Mouse (Mus musculus) kidney, postnatal 0 days (tissue): Measurements from ENCODE around the gene Lamb3. TPM values are rescaled to one million over a fixed set of nuclear protein-coding genes. Genes with fewer than 3 reads are reported as not detected.

Experiments used
- ATAC-seq: fragments of 200-750 bp; cut with Nextera tagmentation; replicated peaks from 2 replicates; pipeline ENCODE4 v1.8.0; 2017; ENCODE audit warnings: low read depth, moderate number of reproducible peaks, moderate TSS enrichment, moderate library complexity; ENCODE audit not compliant: low FRiP score
- DNase-seq: peaks from one replicate; pipeline ENCODE4 v3.0.0-alpha.2; 2016; ENCODE audit warnings: low spot score
- H3K27ac ChIP-seq: fragments of 300-500 bp; sonication (generic); 2 replicates; pipeline ENCODE4 v1.5.1; 2014; ENCODE audit warnings: mild to moderate bottlenecking
- H3K27me3 ChIP-seq: fragments of 300-500 bp; sonication (generic); 2 replicates; pipeline ENCODE4 v1.6.1; 2014; ENCODE audit warnings: low read length, mixed read lengths; ENCODE audit not compliant: insufficient read depth
- H3K36me3 ChIP-seq: fragments of 300-500 bp; sonication (generic); 2 replicates; pipeline ENCODE4 v1.6.1; 2014; ENCODE audit warnings: low read length, mixed read lengths; ENCODE audit not compliant: insufficient read depth
- H3K4me1 ChIP-seq: fragments of 300-500 bp; sonication (generic); replicated peaks from 2 replicates; pipeline ENCODE4 v1.6.1; 2014; ENCODE audit warnings: antibody characterized with exemption, low read length, mixed read lengths; ENCODE audit not compliant: insufficient read depth
- H3K4me2 ChIP-seq: fragments of 300-500 bp; sonication (generic); 2 replicates; pipeline ENCODE4 v1.6.1; 2014; ENCODE audit warnings: mild to moderate bottlenecking, low read length, moderate library complexity, mixed read lengths
- H3K4me3 ChIP-seq: fragments of 300-500 bp; sonication (generic); replicated peaks from 2 replicates; pipeline ENCODE4 v1.5.1; 2014; ENCODE audit warnings: low read depth, low read length
- H3K9ac ChIP-seq: fragments of 300-500 bp; sonication (generic); 2 replicates; pipeline ENCODE4 v1.6.1; 2014; ENCODE audit warnings: low read depth, low read length
- H3K9me3 ChIP-seq: fragments of 300-500 bp; sonication (generic); replicated peaks from 2 replicates; pipeline ENCODE4 v1.6.1; 2016; ENCODE audit warnings: low read length, inconsistent platforms, mixed read lengths
- CTCF ChIP-seq: IDR thresholded peaks from 2 replicates; pipeline ENCODE4 v1.5.1; 2016; ENCODE audit warnings: antibody characterized with exemption, low read depth, mild to moderate bottlenecking, moderate library complexity
- WGBS: fragments of 180-500 bp; shearing (Covaris S2); extraction: QIAGEN DNeasy Blood & Tissue Kit; methylation state at CpG from one replicate; pipeline ENCODE4 v1.1.7; 2014; 5-methylcytosine and 5-hydroxymethylcytosine counted together
- polyA plus RNA-seq: library from polyadenylated mRNA; unstranded; fragments of >200 nt; fragmentation: Nextera tagmentation; extraction: Ambion mirVana; gene quantifications from 2 replicates; pipeline ENCODE4 v1.2.1, GENCODE M21; 2015

The Lamb3 gene
- polyA plus RNA-seq, 1 experiment from 2014 or later, result 1.9 TPM

- DNase-seq (no peak), ATAC-seq (no peak)
- Histone ChIP-seq H3K4me1 (no peaks in the 10 kb centered on the region), H3K9ac (no peak overlapping the region), H3K36me3 (no peaks in the 10 kb centered on the region), H3K27me3 (no peaks in the 10 kb centered on the region), H3K9me3 (no peaks in the 10 kb centered on the region), H3K4me3 (no peak overlapping the region), H3K27ac (no peak overlapping the region), H3K4me2 (no peak overlapping the region)
- TF ChIP-seq CTCF, result no peak
- 70% methylated on average over 5 of the region's 5 CpGs for WGBS
Observed at GRCm38 (mm10) chr1:193214053-193214452, 6.6 kb downstream of the Lamb3 start.

DNA sequence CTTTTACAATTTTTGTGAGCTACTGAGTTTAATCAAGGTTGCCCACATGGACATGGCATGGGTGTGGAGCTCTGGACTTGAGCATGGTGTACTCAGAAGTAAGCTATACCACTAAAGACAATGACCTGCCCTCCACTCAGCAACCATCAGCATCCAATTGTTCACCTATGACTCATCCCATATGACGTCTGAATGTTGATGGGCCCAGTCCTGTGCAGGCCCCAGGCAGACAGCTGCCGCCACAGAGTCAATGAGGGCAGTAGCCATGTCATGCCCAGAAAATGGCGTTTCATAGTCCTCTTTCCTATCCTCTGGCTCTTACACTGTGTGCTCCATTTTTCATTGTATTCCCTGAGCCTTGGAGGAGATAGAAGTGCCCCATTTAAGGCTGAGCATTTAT lies 8.5 kb downstream of the Lamb3 start:
- DNase-seq (no peak), ATAC-seq (no peak)
- no peaks in the 10 kb centered on the region for H3K4me1 ChIP-seq
- no peak overlapping the region for H3K27ac ChIP-seq
- no peaks in the 10 kb centered on the region for H3K9me3 ChIP-seq
- no peaks in the 10 kb centered on the region for H3K36me3 ChIP-seq
- no peak overlapping the region for H3K4me2 ChIP-seq
- 77% methylated on average over 3 of the region's 3 CpGs for WGBS
- H3K4me3 ChIP-seq, result no peak overlapping the region
- H3K9ac ChIP-seq, result no peak overlapping the region
- no peak for TF ChIP-seq CTCF
- H3K27me3 ChIP-seq, result no peaks in the 10 kb centered on the region

DNA sequence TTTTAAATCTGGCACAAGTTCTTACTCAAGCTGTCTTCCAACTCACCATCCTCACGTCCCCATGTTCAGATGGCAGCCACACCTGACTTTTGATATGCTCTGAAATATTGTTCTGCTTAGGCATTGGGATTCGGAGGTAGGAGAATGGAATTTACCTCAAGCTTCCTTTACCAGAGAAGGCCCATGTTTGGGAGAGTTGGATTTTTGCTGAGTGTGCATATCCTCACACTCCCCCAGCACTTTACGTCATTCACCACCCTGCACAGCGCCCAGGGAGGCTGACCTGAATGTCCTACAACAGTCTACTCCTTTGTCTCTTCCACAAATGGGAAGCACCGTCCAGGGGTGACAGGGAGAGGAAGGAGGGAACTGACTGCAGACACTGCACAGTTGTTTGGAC lies 12.9 kb downstream of the Lamb3 start:
- WGBS, result 54% methylated on average over 5 of the region's 5 CpGs
- TF ChIP-seq CTCF, result no peak
- no peak overlapping the region for H3K9ac ChIP-seq
- H3K27ac ChIP-seq, result no peak overlapping the region
- no peak overlapping the region for H3K4me2 ChIP-seq
- 0 out of 2 replicates have a peak, but pooled peaks have one; percentile 25 for ATAC-seq
- H3K4me3 ChIP-seq, result no peak overlapping the region
- H3K9me3 ChIP-seq, result no peaks in the 10 kb centered on the region
- no peaks in the 10 kb centered on the region for H3K4me1 ChIP-seq
- H3K36me3 ChIP-seq, result no peaks in the 10 kb centered on the region
- no peak for DNase-seq
- H3K27me3 ChIP-seq, result no peaks in the 10 kb centered on the region

- Histone ChIP-seq H3K9ac (no peak overlapping the region), H3K9me3 (no peaks in the 10 kb centered on the region), H3K4me2 (no peak overlapping the region), H3K27ac (peak overlapping the region; percentile 25; the same call in 1 of the 2 replicates), H3K4me3 (no peak overlapping the region), H3K4me1 (0 out of 2 replicates have a peak, but pooled peaks cover 13% of the 10 kb centered on the region), H3K36me3 (no peaks in the 10 kb centered on the region), H3K27me3 (no peaks in the 10 kb centered on the region)
- 20% methylated on average over 3 of the region's 3 CpGs for WGBS
- TF ChIP-seq CTCF, result no peak
- ATAC-seq (no peak), DNase-seq (no peak)
Observed at GRCm38 (mm10) chr1:193225531-193225930, 18.0 kb downstream of the Lamb3 start.

- no peak overlapping the region for H3K4me2 ChIP-seq
- no peaks in the 10 kb centered on the region for H3K36me3 ChIP-seq
- TF ChIP-seq CTCF, result no peak
- no peak overlapping the region for H3K4me3 ChIP-seq
- no peaks in the 10 kb centered on the region for H3K27me3 ChIP-seq
- 79% methylated on average over 4 of the region's 4 CpGs for WGBS
- no peak overlapping the region for H3K9ac ChIP-seq
- DNase-seq, result no peak
- no peaks in the 10 kb centered on the region for H3K9me3 ChIP-seq
- no peak overlapping the region for H3K27ac ChIP-seq
- no peak for ATAC-seq
- H3K4me1 ChIP-seq, result 0 out of 2 replicates have a peak, but pooled peaks cover 17% of the 10 kb centered on the region
Observed at GRCm38 (mm10) chr1:193226114-193226513, 18.6 kb downstream of the Lamb3 start.

GRCm38 (mm10) chr1:193226724-193227522 lies 19.4 kb downstream of the Lamb3 start:
- Histone ChIP-seq H3K27me3 (no peaks in the 10 kb centered on the region), H3K9ac (no peak overlapping the region), H3K9me3 (no peaks in the 10 kb centered on the region), H3K4me3 (no peak overlapping the region), H3K27ac (peak overlapping the region; percentile 70), H3K4me1 (0 out of 2 replicates have a peak, but pooled peaks cover 17% of the 10 kb centered on the region), H3K36me3 (no peaks in the 10 kb centered on the region), H3K4me2 (no peak overlapping the region)
- WGBS, result 29% methylated on average over 7 of the region's 7 CpGs
- DNase-seq, result no peak
- ATAC-seq, result no peak
- no peak for TF ChIP-seq CTCF
